Mouse (Mus musculus): ENCODE data around the gene Hspa1b.
"Not testable (repeated sequence)": the region's sequence is repeated elsewhere in the genome, so short reads cannot be mapped to it uniquely, and the experiment has no call there.

Hspa1b gene

GRCm38 (mm10) chr17:34954831-34955230, 4.2 kb downstream of the Hspa1b start:
- DNase-seq (ENCODE audit: low spot score): no peak

- no peak for DNase-seq (ENCODE audit: low spot score)
These were observed 5.1 kb downstream of the Hspa1b start for GRCm38 (mm10) chr17:34953904-34954303.

- DNase-seq (ENCODE audit: low spot score): no peak
These were observed 5.8 kb downstream of the Hspa1b start for GRCm38 (mm10) chr17:34953258-34953657.

GRCm38 (mm10) chr17:34952378-34953040, 6.5 kb downstream of the Hspa1b start:
- DNase-seq (ENCODE audit: low spot score): peak; percentile 63

- DNase-seq (ENCODE audit: low spot score): peak; percentile 45
These were observed 7.2 kb downstream of the Hspa1b start for GRCm38 (mm10) chr17:34951636-34952377.

- DNase-seq (ENCODE audit: low spot score): no peak
These were observed 8.3 kb downstream of the Hspa1b start for GRCm38 (mm10) chr17:34950514-34951455.

GRCm38 (mm10) chr17:34949553-34949969, 9.5 kb downstream of the Hspa1b start:
- DNase-seq (ENCODE audit: low spot score): no peak

- DNase-seq (ENCODE audit: low spot score): not testable (repeated sequence)
These were observed 10.1 kb downstream of the Hspa1b start for GRCm38 (mm10) chr17:34948721-34949552.

GRCm38 (mm10) chr17:34947606-34948005, 11.4 kb downstream of the Hspa1b start:
- DNase-seq (ENCODE audit: low spot score): no peak

GRCm38 (mm10) chr17:34946486-34947140, 12.4 kb downstream of the Hspa1b start:
- no peak for DNase-seq (ENCODE audit: low spot score)

- DNase-seq (ENCODE audit: low spot score): no peak
These were observed 14.7 kb downstream of the Hspa1b start for GRCm38 (mm10) chr17:34944362-34944761.

- no peak for DNase-seq (ENCODE audit: low spot score)
These were observed 15.8 kb downstream of the Hspa1b start for GRCm38 (mm10) chr17:34943128-34943815.

GRCm38 (mm10) chr17:34941344-34942041, 17.5 kb downstream of the Hspa1b start:
- no peak for DNase-seq (ENCODE audit: low spot score)

- DNase-seq (ENCODE audit: low spot score): no peak
These were observed 21.0 kb downstream of the Hspa1b start for GRCm38 (mm10) chr17:34937960-34938505.

GRCm38 (mm10) chr17:34934830-34935229, 24.2 kb downstream of the Hspa1b start:
- no peak for DNase-seq (ENCODE audit: low spot score)

GRCm38 (mm10) chr17:34934031-34934430, 25.0 kb downstream of the Hspa1b start:
- DNase-seq (ENCODE audit: low spot score): no peak

- no peak for DNase-seq (ENCODE audit: low spot score)
These were observed 26.8 kb downstream of the Hspa1b start for GRCm38 (mm10) chr17:34932287-34932686.

- DNase-seq (ENCODE audit: low spot score): no peak
These were observed 27.3 kb downstream of the Hspa1b start for GRCm38 (mm10) chr17:34931735-34932098.

GRCm38 (mm10) chr17:34931061-34931734, 27.8 kb downstream of the Hspa1b start, which contains the start of gene Neu1:
Gene Neu1, plus strand, starts transcription at chr17:34931253.
- DNase-seq (ENCODE audit: low spot score): peak; percentile 97

All from left cerebral cortex, adult 11 months (tissue).